Mouse (Mus musculus) gastrocnemius, postnatal 14 days (tissue): ENCODE data around the gene Cmas. TPM values are rescaled to one million over a fixed set of nuclear protein-coding genes. Genes with fewer than 3 reads are reported as not detected.

Experiments
- DNase-seq: peaks from one replicate; pipeline ENCODE4 v3.0.0; 2021; ENCODE audit warnings: mixed read lengths
- intact Hi-C: fragments of 180-260 bp; cut with DNase I; formaldehyde crosslinking; loops from one replicate; pipeline ENCODE4 v1.15.1; 2025; ENCODE audit warnings: low total_unique reads
- total RNA-seq, 2 experiments: library from RNA; stranded (reverse); gene quantifications; 2 replicates each; pipeline ENCODE4 v1.2.3; 2021

Gene Cmas
- total RNA-seq, 2 experiments from 2014 or later: 24.9 to 31.1 TPM

DNA sequence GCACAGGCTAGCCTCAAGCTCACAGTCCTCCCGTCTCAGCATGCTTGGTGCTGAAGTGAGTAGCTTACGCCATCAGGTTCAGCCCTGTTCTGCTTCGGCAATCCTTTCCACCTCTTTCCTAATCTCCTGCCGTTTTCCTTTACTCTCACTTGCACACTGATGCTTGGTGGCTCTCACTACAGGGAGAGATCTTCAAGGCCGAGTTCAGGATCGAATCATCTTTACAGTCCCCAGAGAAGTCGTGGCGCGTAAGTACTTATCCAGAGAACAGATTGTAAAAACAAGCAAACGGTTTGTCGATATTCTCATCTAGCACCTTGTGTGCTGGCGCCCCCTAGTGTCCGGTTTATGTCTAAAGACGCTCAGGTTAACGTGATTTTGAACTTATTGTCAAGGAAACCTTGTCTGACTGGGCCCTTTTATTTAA lies 58.0 kb downstream of the Cmas start:
- intact Hi-C loops: loop anchor here (1.0 kb wide), 1 partner anchor 35 kb away; no protein-coding TSS in a partner anchor
- peak; percentile 73 for DNase-seq

DNA sequence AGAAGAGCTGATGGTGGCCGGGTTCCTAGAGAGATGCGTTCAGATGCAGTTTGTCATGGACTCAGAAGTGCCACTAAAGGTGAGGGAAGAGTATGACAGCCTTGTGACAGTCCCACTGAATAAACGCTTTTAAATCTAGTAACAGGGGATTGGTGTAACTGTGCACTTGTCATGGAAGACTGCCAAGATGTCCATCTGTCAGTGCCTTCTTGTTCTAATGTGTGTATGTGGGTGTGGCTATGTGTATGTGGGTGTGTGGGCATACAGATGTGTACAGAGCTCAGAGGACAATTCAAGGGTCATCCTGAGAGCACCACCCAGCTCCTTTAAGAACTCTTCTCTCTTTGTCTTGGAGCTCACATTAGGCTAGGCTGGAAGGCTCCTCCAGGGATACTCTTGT lies 59.0 kb downstream of the Cmas start:
- intact Hi-C loops: no loop called here
- no peak for DNase-seq

DNA sequence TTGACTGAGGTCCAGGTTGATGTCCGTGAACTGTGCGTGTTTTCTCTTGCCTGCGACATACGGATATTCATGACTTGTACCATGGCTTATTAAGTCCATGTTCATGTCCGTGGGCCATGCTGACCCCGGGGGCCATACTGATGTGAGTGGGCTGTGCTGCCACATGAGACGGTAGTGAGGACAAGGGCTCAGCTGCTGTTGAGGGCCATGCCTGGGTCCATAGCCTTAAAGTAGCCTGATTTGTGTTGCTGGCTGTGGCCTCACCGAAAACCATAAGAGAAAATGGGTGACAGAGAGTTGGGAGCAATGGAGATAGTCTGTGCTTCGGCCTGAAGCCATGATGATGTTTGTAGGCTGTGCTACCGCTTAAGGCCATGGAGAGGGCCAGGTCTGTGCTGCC lies 61.8 kb downstream of the Cmas start:
- intact Hi-C loops: no loop called here
- no peak for DNase-seq

DNA sequence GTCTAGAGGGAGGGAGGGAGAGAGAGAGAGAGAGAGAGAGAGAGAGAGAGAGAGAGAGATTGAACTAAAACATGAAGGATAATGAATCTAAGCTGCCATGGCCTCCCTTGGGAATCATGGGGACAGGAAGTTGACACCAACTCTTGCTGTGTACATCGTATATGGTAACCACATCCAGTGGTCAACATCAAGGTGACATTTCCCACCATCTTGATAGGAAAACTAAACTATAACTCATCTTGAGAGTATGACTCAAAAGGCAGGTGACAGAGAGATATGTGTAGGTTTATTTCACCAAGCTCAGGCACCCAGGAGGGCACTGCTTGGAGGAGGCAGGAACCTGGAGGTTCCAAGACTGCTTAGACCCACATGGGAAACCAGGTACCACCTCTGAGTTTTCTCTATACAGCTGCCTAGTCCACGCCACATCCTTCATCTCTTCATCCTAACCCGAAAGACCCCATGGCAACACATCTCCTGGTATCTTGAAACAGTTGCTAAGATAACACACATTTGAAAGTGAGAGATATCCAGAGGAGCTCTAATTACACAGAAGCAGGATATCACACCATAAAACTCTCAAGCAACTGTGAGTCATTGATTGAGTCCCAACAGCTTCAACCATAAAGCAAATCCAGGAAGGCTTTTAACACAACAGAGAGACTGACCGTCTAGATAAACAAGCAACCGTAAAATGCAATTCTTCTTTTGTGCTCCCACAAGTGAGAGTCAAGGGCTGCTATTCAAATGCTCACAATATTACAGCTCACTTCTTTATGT lies 66.7 kb downstream of the Cmas start:
- intact Hi-C loops: no loop called here

More for the DNA sequence above, 66.7 kb downstream of the Cmas start:
- no peak for DNase-seq

Other genes starting within 250 kb of the Cmas start
- 100 to 1,000 TPM; 112 to 138 TPM for gene Ldhb, start 248.7 kb upstream of the Cmas start, total RNA-seq
- 10 to 100 TPM; 20.7 to 21.4 TPM for gene Kcnj8, start 185.1 kb upstream of the Cmas start, total RNA-seq
- 100 to 1,000 TPM; 126 to 127 TPM for gene Abcc9, start 54.4 kb upstream of the Cmas start, total RNA-seq
- not detected for gene Sult6b2, start 47.8 kb downstream of the Cmas start, total RNA-seq
- gene St8sia1, start 207.8 kb downstream of the Cmas start, total RNA-seq: under 1 TPM; 0.16 to 0.42 TPM